Comparison of ENCODE assay signal across 24 mouse cellular contexts in the genomic region with DNA sequence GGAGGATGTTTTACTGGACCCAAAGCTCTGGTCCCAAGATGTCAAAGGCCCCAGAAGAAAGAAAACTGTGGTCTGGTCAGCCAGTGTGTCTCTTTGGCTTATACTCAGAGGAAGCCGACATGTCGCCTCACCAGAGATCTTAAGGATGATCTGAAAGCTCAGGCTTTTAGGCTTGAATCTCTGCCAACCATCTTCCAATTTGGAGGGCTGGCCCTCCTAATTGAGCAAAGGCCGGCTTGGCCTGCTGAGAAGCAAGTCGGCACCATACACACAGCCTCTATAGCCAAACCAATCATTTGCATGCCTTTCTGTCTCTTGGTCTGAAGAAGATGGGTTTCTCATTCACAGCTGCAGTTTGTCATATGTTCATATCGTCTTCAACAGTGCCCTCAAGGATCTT. TPM values are rescaled to one million over a fixed set of nuclear protein-coding genes. Genes with fewer than 3 reads are reported as not detected.
DNase-seq lines count a peak whose midpoint lies in the region; ATAC-seq and TF ChIP-seq lines count a peak whose summit lies in the region.
"Had no signal": no experiment of that assay in that cellular context is flagged by ENCODE, and none has a peak within 500 bp of the region (broad histone marks: within the 10 kb centered on the region; RNA-seq: fewer than 3 reads in every experiment).

No protein-coding gene starts in this region.

- 0 out of 2 replicates have a peak overlapping the region, but pooled peaks have one; percentile 40 for H3K27ac ChIP-seq in forebrain, embryonic 10.5 days
- no peak overlapping the region for H3K27ac ChIP-seq in forebrain, embryonic 11.5 days (ENCODE audit: low read depth, low read length)
- no peak overlapping the region for H3K27ac ChIP-seq in midbrain, postnatal 0 days (ENCODE audit: low read depth, low read length)
- H3K27ac ChIP-seq in midbrain, embryonic 13.5 days: no peak overlapping the region
- H3K27ac ChIP-seq in forebrain, embryonic 14.5 days (ENCODE audit: low read depth, low read length): no peak overlapping the region
- H3K27ac ChIP-seq: embryonic facial prominence, embryonic 12.5 days; heart, embryonic 10.5 days; heart, embryonic 15.5 days; kidney, postnatal 0 days; liver, embryonic 12.5 days; macrophage; midbrain, embryonic 15.5 days; stomach, postnatal 0 days had no signal

- ATAC-seq in forebrain, embryonic 11.5 days (replicated peaks; ENCODE audit: low FRiP score): no peak
- ATAC-seq in midbrain, postnatal 0 days (ENCODE audit: low FRiP score): no peak
- no peak for ATAC-seq in midbrain, embryonic 13.5 days
- peak; percentile 61 for ATAC-seq in forebrain, embryonic 14.5 days
- ATAC-seq: intestine, embryonic 16.5 days; liver, embryonic 12.5 days; liver, postnatal 0 days; lung, postnatal 0 days; midbrain, embryonic 15.5 days had no signal

- no peak for DNase-seq in forebrain, embryonic 10.5 days (ENCODE audit: extremely low spot score, low spot score)
- DNase-seq in forebrain, embryonic 11.5 days (ENCODE audit: low spot score): no peak
- DNase-seq in midbrain, postnatal 0 days (ENCODE audit: low spot score): peak; percentile 47
- peak; percentile 78 for DNase-seq in forebrain, embryonic 14.5 days (ENCODE audit: low spot score)
- DNase-seq in urinary bladder, postnatal 14 days (ENCODE audit: low spot score): no peak
- no peak for DNase-seq in kidney, postnatal 25 days
- DNase-seq: adrenal gland, postnatal 25 days; gastrocnemius, postnatal 14 days; kidney, adult 8-10 months; liver, postnatal 0 days; right cerebral cortex, postnatal 4 days; thymus, adult 2 months; thymus, postnatal 4 days had no signal

- H3K4me3 ChIP-seq in forebrain, embryonic 10.5 days: no peak overlapping the region
- H3K4me3 ChIP-seq in forebrain, embryonic 11.5 days (ENCODE audit: low read depth, low read length): no peak overlapping the region
- no peak overlapping the region for H3K4me3 ChIP-seq in midbrain, postnatal 0 days (ENCODE audit: low read depth, low read length)
- H3K4me3 ChIP-seq in midbrain, embryonic 13.5 days (replicated peaks): no peak overlapping the region
- no peak overlapping the region for H3K4me3 ChIP-seq in forebrain, embryonic 14.5 days (ENCODE audit: low read depth, low read length)
- H3K4me3 ChIP-seq: embryonic facial prominence, embryonic 12.5 days; heart, embryonic 10.5 days; heart, embryonic 15.5 days; liver, embryonic 12.5 days; midbrain, embryonic 15.5 days had no signal

- no peak overlapping the region for H3K9ac ChIP-seq in forebrain, embryonic 11.5 days (ENCODE audit: low read length)
- no peak overlapping the region for H3K9ac ChIP-seq in midbrain, postnatal 0 days (replicated peaks; ENCODE audit: low read length, poor library complexity, severe bottlenecking)
- no peak overlapping the region for H3K9ac ChIP-seq in midbrain, embryonic 13.5 days (replicated peaks)
- no peak overlapping the region for H3K9ac ChIP-seq in forebrain, embryonic 14.5 days (ENCODE audit: low read length)
- H3K9ac ChIP-seq: embryonic facial prominence, embryonic 12.5 days; heart, embryonic 15.5 days; liver, embryonic 12.5 days; liver, postnatal 0 days; midbrain, embryonic 15.5 days had no signal

- no peaks in the 10 kb centered on the region for H3K9me3 ChIP-seq in forebrain, embryonic 10.5 days
- no peaks in the 10 kb centered on the region for H3K9me3 ChIP-seq in forebrain, embryonic 11.5 days (ENCODE audit: control insufficient read depth, low read length)
- H3K9me3 ChIP-seq in midbrain, postnatal 0 days (ENCODE audit: low read length): no peaks in the 10 kb centered on the region
- H3K9me3 ChIP-seq in midbrain, embryonic 13.5 days: no peaks in the 10 kb centered on the region
- H3K9me3 ChIP-seq in forebrain, embryonic 14.5 days (replicated peaks; ENCODE audit: control insufficient read depth, low read length): no peaks in the 10 kb centered on the region
- H3K9me3 ChIP-seq: embryonic facial prominence, embryonic 12.5 days; heart, embryonic 10.5 days; heart, embryonic 15.5 days; liver, embryonic 12.5 days; midbrain, embryonic 15.5 days had no signal

- H3K36me3 ChIP-seq in forebrain, embryonic 10.5 days (replicated peaks): no peaks in the 10 kb centered on the region
- H3K36me3 ChIP-seq in forebrain, embryonic 11.5 days (ENCODE audit: control insufficient read depth, insufficient read depth, low read length): no peaks in the 10 kb centered on the region
- no peaks in the 10 kb centered on the region for H3K36me3 ChIP-seq in midbrain, postnatal 0 days (ENCODE audit: insufficient read depth, low read length)
- H3K36me3 ChIP-seq in midbrain, embryonic 13.5 days: no peaks in the 10 kb centered on the region
- H3K36me3 ChIP-seq in forebrain, embryonic 14.5 days (ENCODE audit: control insufficient read depth, insufficient read depth, low read length): no peaks in the 10 kb centered on the region
- H3K36me3 ChIP-seq: embryonic facial prominence, embryonic 12.5 days; heart, embryonic 10.5 days; heart, embryonic 15.5 days; liver, embryonic 12.5 days; midbrain, embryonic 15.5 days had no signal

- WGBS in forebrain, embryonic 10.5 days: 87% methylated on average over 5 of the region's 5 CpGs
- WGBS in forebrain, embryonic 11.5 days: 72% methylated on average over 5 of the region's 5 CpGs
- WGBS in midbrain, postnatal 0 days: 65% methylated on average over 5 of the region's 5 CpGs
- WGBS in midbrain, embryonic 13.5 days: 80% methylated on average over 5 of the region's 5 CpGs
- 17% methylated on average over 5 of the region's 5 CpGs for WGBS in forebrain, embryonic 14.5 days

- no peak for TF ChIP-seq CTCF in midbrain, postnatal 0 days (IDR thresholded peaks at IDR 0.05)

- peaks cover 6% of the 10 kb centered on the region; the same call in 1 of the 2 replicates for H3K27me3 ChIP-seq in forebrain, embryonic 10.5 days (ENCODE audit: poor library complexity, severe bottlenecking)
- H3K27me3 ChIP-seq in forebrain, embryonic 11.5 days (ENCODE audit: control insufficient read depth, insufficient read depth, low read length): no peaks in the 10 kb centered on the region
- H3K27me3 ChIP-seq in midbrain, postnatal 0 days (ENCODE audit: insufficient read depth, low read length): no peaks in the 10 kb centered on the region
- H3K27me3 ChIP-seq in midbrain, embryonic 13.5 days: no peaks in the 10 kb centered on the region
- no peaks in the 10 kb centered on the region for H3K27me3 ChIP-seq in forebrain, embryonic 14.5 days (replicated peaks; ENCODE audit: control insufficient read depth, insufficient read depth, low read length)
- H3K27me3 ChIP-seq: embryonic facial prominence, embryonic 12.5 days; heart, embryonic 15.5 days; midbrain, embryonic 15.5 days had no signal

- no peak overlapping the region for H3K4me2 ChIP-seq in forebrain, embryonic 11.5 days (ENCODE audit: low read depth, low read length, severe bottlenecking)
- H3K4me2 ChIP-seq in midbrain, postnatal 0 days (ENCODE audit: low read depth, low read length, poor library complexity, severe bottlenecking): no peak overlapping the region
- no peak overlapping the region for H3K4me2 ChIP-seq in midbrain, embryonic 13.5 days (replicated peaks)
- H3K4me2 ChIP-seq in forebrain, embryonic 14.5 days (ENCODE audit: low read length): peak overlapping the region; percentile 2; the same call in 1 of the 2 replicates
- H3K4me2 ChIP-seq: embryonic facial prominence, embryonic 12.5 days; heart, embryonic 15.5 days; liver, embryonic 12.5 days; midbrain, embryonic 15.5 days had no signal

- H3K4me1 ChIP-seq in forebrain, embryonic 10.5 days: peaks cover 26% of the 10 kb centered on the region
- H3K4me1 ChIP-seq in forebrain, embryonic 11.5 days (replicated peaks; ENCODE audit: control insufficient read depth, insufficient read depth, low read length): 0 out of 2 replicates have a peak, but pooled peaks cover 2% of the 10 kb centered on the region
- peaks cover 2% of the 10 kb centered on the region; the same call in 1 of the 2 replicates for H3K4me1 ChIP-seq in midbrain, postnatal 0 days (ENCODE audit: insufficient read depth, low read length)
- H3K4me1 ChIP-seq in midbrain, embryonic 13.5 days (replicated peaks): peaks cover 18% of the 10 kb centered on the region
- peaks cover 12% of the 10 kb centered on the region; the same call in 1 of the 2 replicates for H3K4me1 ChIP-seq in forebrain, embryonic 14.5 days (ENCODE audit: control insufficient read depth, insufficient read depth, low read length)
- H3K4me1 ChIP-seq: heart, embryonic 15.5 days; liver, embryonic 12.5 days had no signal

RNA-seq across cellular contexts. Expression of a gene that starts 33.2 kb away (rescaled TPM):
- 4.1 and 4.9 TPM in 2 replicates for polyA plus RNA-seq in forebrain, embryonic 10.5 days (2016; fragmentation: Nextera tagmentation; extraction: Ambion mirVana)
- polyA plus RNA-seq in forebrain, embryonic 11.5 days (2014; fragmentation: Nextera tagmentation; extraction: Ambion mirVana): 3.6 and 4.9 TPM in 2 replicates
- 11.1 and 16.6 TPM in 2 replicates for total RNA-seq in midbrain, postnatal 0 days (2014; rRNA removed)
- 2.9 and 3.7 TPM in 2 replicates for polyA plus RNA-seq in midbrain, postnatal 0 days (2015; fragmentation: Nextera tagmentation; extraction: Ambion mirVana)
- 3.7 TPM in 2 replicates for polyA plus RNA-seq in midbrain, embryonic 13.5 days (2015; fragmentation: Nextera tagmentation; extraction: Ambion mirVana)
- polyA plus RNA-seq in forebrain, embryonic 14.5 days (2014; fragmentation: Nextera tagmentation; extraction: Ambion mirVana): 1.2 and 2.2 TPM in 2 replicates

Comparison
In these comparisons a context has a peak if more than half of its experiments do, and no peak if none do; other contexts are left out.
1. DNase-seq: peak in midbrain, postnatal 0 days (single experiment) and forebrain, embryonic 14.5 days (single experiment); none in forebrain, embryonic 10.5 days (single experiment), forebrain, embryonic 11.5 days (single experiment), urinary bladder, postnatal 14 days (single experiment) and kidney, postnatal 25 days (0 of 2).